Mouse (Mus musculus): ENCODE data around the gene Hacd3.
A peak's percentile ranks its signal among the peaks of the same experiment; 100 is the strongest.
"Not testable (repeated sequence)": the region's sequence is repeated elsewhere in the genome, so short reads cannot be mapped to it uniquely, and the experiment has no call there.

The Hacd3 gene

DNA sequence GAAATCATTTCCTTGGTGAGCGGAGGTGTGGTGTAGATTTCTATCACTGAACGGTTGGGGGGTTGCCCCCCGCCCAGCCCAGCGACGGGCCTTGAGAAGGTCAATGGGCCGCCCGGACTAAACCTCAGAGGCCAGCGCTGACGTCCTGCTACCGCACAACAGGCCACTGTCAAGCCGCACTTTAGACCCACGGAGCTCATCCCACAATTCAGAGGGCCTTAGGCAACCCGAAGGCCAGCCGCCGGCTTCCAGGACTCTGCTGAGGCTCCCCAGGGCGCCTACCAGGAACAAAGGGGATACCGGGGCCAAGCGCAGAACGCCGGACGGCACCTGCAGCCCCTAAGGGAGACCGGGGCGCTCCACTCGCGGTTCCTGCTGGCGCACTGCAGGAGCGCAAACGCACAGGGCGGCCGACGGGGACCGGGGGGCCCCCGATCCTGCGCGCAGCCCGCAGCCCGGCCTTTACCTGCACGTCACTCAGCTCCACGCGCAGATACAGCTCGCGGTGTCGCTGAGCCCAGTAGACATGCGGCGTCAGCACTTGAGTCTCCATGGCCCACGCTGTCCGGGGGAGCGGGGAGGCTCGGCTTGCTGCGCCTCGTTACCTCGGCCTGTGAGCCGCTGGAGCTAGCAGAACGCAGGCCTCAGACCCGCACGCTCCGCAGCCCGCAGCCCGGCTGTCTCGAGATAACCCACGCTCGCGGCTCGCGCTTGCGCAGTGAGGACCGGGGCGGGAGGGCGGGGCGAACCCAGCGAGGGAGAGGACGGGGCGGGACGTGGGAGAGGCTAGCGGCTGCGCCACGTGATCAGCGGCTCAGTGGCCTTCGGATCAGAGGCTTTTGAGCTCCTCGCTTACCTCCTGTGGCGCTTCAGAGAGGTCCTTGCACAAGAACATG is at the start of gene Hacd3:
TSS of gene Hacd3 (minus strand) at position 703 of the 896 bp plus-strand sequence.
- peak; percentile 80 for ATAC-seq (ENCODE audit: low TSS enrichment)

GRCm38 (mm10) chr9:65070587-65070986 is 49.1 kb upstream of the Hacd3 start:
- ATAC-seq (ENCODE audit: low TSS enrichment) = no peak

DNA sequence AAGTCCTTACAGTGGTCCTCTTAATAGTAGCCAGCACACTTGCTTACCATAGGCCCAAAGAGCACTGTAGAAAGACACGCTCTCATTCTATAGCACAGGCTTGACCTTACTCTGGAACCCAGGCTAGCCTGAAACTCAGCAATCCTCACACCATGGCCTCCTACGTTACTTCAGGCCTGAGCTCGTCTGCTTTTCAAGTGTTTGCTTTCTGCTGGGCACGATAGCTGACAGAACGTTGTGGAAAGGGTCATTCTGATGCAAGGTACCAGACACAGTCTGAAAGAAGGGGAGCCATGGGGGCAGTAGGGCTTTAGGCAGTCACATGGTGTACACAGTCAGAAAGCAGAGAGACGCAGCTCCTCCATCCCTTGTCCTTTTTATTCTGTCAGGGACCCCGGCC is 42.8 kb upstream of the Hacd3 start:
- ATAC-seq (ENCODE audit: low TSS enrichment) = no peak

DNA sequence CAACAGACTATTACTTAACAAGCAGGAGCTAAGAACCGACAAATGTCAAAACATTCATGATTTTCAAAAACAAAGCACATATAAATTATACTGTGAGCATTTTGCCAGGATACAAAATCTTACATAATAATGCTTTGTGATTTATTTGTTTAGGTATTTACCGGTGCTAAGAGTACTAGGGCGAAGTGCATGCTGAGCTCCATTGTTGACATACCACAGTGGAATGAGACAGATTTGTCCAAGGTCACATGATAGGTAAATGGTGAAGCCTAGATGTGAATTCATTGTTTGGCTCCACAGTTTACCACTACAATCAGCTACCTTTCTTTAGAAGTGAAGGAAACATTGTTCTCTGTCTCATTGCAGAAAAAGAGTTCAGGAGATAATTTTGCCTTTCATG is 29.5 kb upstream of the Hacd3 start:
- ATAC-seq (ENCODE audit: low TSS enrichment) = no peak

DNA sequence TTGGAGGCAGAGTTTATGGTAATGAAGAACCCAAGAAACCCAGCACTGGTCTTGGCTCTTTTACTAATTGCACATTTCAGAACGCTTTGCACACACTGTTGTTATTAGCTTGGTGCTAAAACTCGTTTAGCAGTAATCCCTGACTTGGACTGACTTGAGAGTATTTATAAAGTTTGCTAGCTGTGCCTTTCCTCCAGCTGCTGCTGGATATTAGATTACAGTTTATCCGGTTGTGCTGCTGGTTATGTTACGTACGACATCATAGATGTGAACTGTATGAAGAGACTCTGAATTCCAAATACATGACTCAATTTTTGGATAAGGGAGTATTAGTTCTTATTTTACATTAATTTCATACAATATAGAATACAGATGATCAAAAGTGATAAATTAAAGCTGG is 27.9 kb upstream of the Hacd3 start:
- ATAC-seq (ENCODE audit: low TSS enrichment) = no peak

- no peak for ATAC-seq (ENCODE audit: low TSS enrichment)
Measured at GRCm38 (mm10) chr9:65046993-65047392, 25.5 kb upstream of the Hacd3 start.

GRCm38 (mm10) chr9:65041430-65041829 is 19.9 kb upstream of the Hacd3 start:
- ATAC-seq (ENCODE audit: low TSS enrichment) = no peak

DNA sequence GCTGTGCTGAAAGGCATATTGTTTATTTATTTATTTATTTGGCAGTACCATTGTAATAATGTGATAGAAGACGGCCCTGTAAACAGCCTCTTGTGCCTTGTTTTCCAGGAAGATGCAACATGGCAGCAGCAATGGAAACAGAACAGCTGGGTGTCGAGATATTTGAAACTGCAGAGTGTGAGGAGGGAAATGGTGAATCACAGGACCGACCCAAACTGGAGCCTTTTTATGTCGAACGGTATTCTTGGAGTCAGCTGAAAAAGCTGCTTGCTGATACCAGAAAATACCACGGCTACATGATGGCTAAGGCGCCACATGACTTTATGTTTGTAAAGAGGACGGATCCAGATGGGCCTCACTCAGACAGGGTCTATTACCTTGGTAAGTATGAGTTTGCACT is 15.4 kb upstream of the Hacd3 start:
- no peak for ATAC-seq (ENCODE audit: low TSS enrichment)

DNA sequence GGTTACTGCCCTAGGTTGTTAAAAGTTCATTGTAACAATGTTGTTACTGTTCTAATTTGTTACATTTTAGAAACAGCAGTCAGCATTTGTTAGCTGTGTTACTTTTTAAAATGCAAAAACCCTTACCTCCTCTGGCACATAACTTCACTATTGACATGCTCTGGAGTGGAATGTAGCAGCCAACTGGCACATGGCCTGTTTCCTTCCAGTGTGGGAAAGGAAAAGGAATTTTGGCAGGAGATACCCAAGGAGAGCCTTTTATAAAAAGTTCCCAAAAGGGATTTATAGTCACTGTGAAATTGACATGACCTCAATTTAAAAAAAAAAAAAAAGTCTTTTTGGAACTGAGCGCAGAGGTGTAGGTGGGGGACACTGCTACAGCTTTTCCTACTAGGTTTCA is 15.0 kb upstream of the Hacd3 start:
- peak; percentile 55; the same call in 1 of the 2 replicates for ATAC-seq (ENCODE audit: low TSS enrichment)

DNA sequence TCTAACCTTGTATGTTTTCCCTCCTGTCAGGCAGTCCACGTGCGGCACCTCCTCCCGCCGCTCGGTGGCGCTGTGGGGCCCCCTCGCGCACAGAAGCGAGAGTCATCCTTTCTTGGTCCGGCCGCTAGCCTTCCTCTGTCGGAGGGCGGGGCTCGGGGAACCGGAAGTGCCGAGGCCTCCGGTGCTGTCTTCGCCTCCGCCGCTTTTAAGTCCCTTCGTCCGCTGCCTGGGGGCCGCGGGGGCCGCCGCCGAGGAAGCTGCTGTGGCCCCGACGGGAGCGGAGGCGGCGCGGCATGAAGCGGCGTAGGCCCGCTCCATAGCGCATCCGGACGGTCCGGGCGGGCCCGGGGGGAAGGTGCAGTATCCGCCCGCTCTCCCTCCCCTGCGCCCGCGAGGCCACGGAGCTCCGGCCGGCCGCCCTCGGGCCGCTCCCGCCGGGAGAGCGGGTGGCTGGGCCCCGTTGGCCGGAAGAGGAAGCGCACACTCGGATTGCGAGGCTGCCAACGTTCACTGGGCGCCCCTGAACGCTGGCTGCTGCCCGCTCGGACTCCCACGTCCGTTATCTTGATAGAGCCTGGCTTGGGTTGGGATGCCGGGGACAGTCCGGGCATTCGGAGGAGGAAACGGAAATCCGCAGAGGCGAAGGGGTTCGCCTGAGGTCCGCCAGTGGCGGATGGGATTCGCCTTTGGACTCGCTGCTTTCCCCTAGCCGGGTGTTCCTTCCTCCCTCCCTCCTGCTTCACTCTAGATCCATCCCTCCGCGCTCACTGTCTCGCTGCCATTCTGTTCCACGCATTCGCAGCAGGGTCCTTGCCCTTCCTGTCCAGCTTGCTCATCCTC is 11.0 kb upstream of the Hacd3 start, which contains the start of gene Dpp8:
TSS of gene Dpp8 (plus strand) at position 146 of the 840 bp plus-strand sequence.
- ATAC-seq (ENCODE audit: low TSS enrichment) = peak; percentile 91

DNA sequence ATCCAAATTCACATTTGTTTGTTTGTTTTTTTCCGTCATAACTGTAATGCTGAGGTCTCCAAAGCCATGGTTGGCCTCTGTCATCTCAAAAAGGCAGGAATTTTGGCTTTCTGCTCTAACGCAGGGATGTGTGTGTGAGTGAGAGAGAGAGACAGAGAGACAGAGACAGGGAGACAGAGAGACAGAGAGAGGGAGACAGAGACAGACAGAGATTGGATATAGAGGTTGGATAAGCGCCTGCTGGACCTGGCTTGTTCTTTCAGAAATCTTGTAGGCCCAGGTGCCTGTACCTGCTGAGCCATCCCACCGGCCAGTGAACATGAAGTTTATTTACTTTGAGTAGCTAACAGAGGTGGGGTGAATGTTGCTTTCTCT is 10.4 kb upstream of the Hacd3 start:
- no peak for ATAC-seq (ENCODE audit: low TSS enrichment)

- not testable (repeated sequence) for ATAC-seq (ENCODE audit: low TSS enrichment)
Measured at GRCm38 (mm10) chr9:65031355-65031754, 9.9 kb upstream of the Hacd3 start.

DNA sequence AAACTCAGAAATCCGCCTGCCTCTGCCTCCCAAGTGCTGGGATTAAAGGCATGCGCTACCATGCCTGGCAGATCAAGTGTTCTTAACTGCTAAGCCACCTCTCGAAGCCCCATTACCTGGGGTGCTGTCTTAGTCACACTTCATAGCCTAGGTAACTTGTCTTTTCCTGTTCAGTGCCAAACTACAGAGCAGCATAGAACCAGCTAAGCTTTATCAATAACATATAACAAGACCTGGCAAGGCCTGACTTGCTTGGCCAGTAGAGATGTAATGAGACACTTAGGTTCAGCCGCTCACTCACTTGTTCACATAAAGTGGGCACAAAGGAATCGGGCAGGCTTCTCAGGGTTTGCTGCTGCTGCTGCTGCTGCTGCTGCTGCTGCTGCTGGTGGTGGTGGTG is 6.8 kb upstream of the Hacd3 start:
- no peak for ATAC-seq (ENCODE audit: low TSS enrichment)

- ATAC-seq (ENCODE audit: low TSS enrichment) = no peak
Measured at GRCm38 (mm10) chr9:65027241-65027640, 5.7 kb upstream of the Hacd3 start.

GRCm38 (mm10) chr9:65023447-65023846 is 2.0 kb upstream of the Hacd3 start:
- no peak for ATAC-seq (ENCODE audit: low TSS enrichment)

GRCm38 (mm10) chr9:65022580-65023135 is 1.2 kb upstream of the Hacd3 start:
- no peak for ATAC-seq (ENCODE audit: low TSS enrichment)

DNA sequence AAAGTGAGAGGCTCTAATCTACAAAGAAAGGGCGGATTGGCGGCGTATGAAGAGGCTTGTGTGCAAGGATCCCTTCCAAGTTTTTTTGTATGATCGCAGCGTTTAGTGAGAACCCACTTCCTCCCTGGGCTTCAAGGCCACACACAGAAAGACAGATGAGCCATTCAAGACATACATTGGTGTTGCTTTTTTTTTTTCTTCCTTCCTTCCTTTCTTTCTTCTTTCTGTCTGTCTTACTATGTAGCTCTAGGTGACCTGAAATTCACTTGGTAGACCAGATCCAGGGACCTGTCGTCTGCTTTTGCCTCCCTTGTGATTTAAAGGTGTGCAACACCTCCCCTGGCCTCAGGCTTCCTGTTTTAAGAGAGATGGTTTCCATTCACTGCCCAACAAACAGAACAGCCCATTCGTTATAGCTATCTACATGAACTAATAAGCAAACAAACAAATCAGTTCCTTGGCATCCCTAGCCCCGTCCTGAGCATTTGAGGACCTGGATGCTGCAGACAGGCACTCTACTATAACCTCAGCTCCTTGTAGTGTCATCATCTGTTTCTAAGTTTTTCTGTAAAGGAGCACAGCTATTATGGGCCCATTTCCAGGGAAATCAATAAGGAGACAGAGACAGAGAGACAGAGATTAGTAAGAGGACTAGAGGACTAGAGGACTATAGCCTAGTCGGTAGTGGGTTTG is 540 bp upstream of the Hacd3 start:
- ATAC-seq (ENCODE audit: low TSS enrichment) = peak; percentile 36

GRCm38 (mm10) chr9:65020128-65020527 is 1.4 kb downstream of the Hacd3 start:
- ATAC-seq (ENCODE audit: low TSS enrichment) = no peak

- ATAC-seq (ENCODE audit: low TSS enrichment) = no peak
Measured at GRCm38 (mm10) chr9:65019146-65019545, 2.3 kb downstream of the Hacd3 start.

GRCm38 (mm10) chr9:65018588-65019121 is 2.8 kb downstream of the Hacd3 start:
- no peak for ATAC-seq (ENCODE audit: low TSS enrichment)

GRCm38 (mm10) chr9:65017896-65018295 is 3.6 kb downstream of the Hacd3 start:
- no peak for ATAC-seq (ENCODE audit: low TSS enrichment)
